Mouse (Mus musculus) spleen, adult 18-20 months (tissue): ENCODE measurements around the gene Nrxn1.
A peak's percentile ranks its signal among the peaks of the same experiment; 100 is the strongest.

Source experiments
- DNase-seq, 2 experiments: peaks; one replicate each; pipeline ENCODE4 v3.0.0; 2022; ENCODE audit warnings: mixed read lengths in 2 of 2

Gene Nrxn1

GRCm38 (mm10) chr17:90809197-90810163, 283.4 kb downstream of the Nrxn1 start:
- peak in 1 of 2 experiments; percentile 5 for DNase-seq

- no peak for DNase-seq
Observed at GRCm38 (mm10) chr17:90808256-90808655, 284.6 kb downstream of the Nrxn1 start.

- no peak for DNase-seq
Observed at GRCm38 (mm10) chr17:90807199-90807598, 285.7 kb downstream of the Nrxn1 start.

- no peak for DNase-seq
Observed at GRCm38 (mm10) chr17:90798689-90799088, 294.2 kb downstream of the Nrxn1 start.

GRCm38 (mm10) chr17:90797659-90798288, 295.1 kb downstream of the Nrxn1 start:
- no peak for DNase-seq

GRCm38 (mm10) chr17:90796974-90797373, 295.9 kb downstream of the Nrxn1 start:
- DNase-seq, result no peak

- DNase-seq, result no peak
Observed at GRCm38 (mm10) chr17:90788491-90789127, 304.3 kb downstream of the Nrxn1 start.

GRCm38 (mm10) chr17:90788040-90788439, 304.8 kb downstream of the Nrxn1 start:
- DNase-seq, result no peak

- DNase-seq, result no peak
Observed at GRCm38 (mm10) chr17:90787121-90787788, 305.6 kb downstream of the Nrxn1 start.

- DNase-seq, result no peak
Observed at GRCm38 (mm10) chr17:90780481-90780880, 312.4 kb downstream of the Nrxn1 start.

- no peak for DNase-seq
Observed at GRCm38 (mm10) chr17:90775397-90775796, 317.5 kb downstream of the Nrxn1 start.

- DNase-seq, result no peak
Observed at GRCm38 (mm10) chr17:90773233-90773632, 319.6 kb downstream of the Nrxn1 start.

GRCm38 (mm10) chr17:90768216-90768615, 324.7 kb downstream of the Nrxn1 start:
- DNase-seq, result no peak

- DNase-seq, result no peak
Observed at GRCm38 (mm10) chr17:90727124-90727523, 365.7 kb downstream of the Nrxn1 start.

GRCm38 (mm10) chr17:90704773-90705172, 388.1 kb downstream of the Nrxn1 start:
- no peak for DNase-seq

GRCm38 (mm10) chr17:90702626-90703025, 390.2 kb downstream of the Nrxn1 start:
- no peak for DNase-seq

GRCm38 (mm10) chr17:90696071-90696800, 396.6 kb downstream of the Nrxn1 start:
- DNase-seq, result no peak

- no peak for DNase-seq
Observed at GRCm38 (mm10) chr17:90695086-90695584, 397.7 kb downstream of the Nrxn1 start.

GRCm38 (mm10) chr17:90684172-90684571, 408.7 kb downstream of the Nrxn1 start:
- DNase-seq, result no peak

GRCm38 (mm10) chr17:90681019-90681418, 411.9 kb downstream of the Nrxn1 start:
- no peak for DNase-seq

- DNase-seq, result no peak
Observed at GRCm38 (mm10) chr17:90676676-90677075, 416.2 kb downstream of the Nrxn1 start.

- DNase-seq, result no peak
Observed at GRCm38 (mm10) chr17:90662318-90662717, 430.6 kb downstream of the Nrxn1 start.
